Mouse (Mus musculus) kidney, embryonic 16.5 days (tissue): ENCODE results near the gene Dqx1. TPM values are rescaled to one million over a fixed set of nuclear protein-coding genes. Genes with fewer than 3 reads are reported as not detected.

ENCODE experiments used
- ATAC-seq: fragments of 200-750 bp; cut with Nextera tagmentation; 2 replicates; pipeline ENCODE4 v1.8.0; 2017; ENCODE audit warnings: moderate TSS enrichment; ENCODE audit not compliant: low FRiP score, low TSS enrichment
- H3K27ac ChIP-seq: fragments of 300-500 bp; sonication (generic); 2 replicates; pipeline ENCODE4 v1.5.1; 2014; ENCODE audit warnings: low read length
- H3K27me3 ChIP-seq: fragments of 300-500 bp; sonication (generic); 2 replicates; pipeline ENCODE4 v1.6.1; 2014; ENCODE audit warnings: low read length, control low read depth, mixed read lengths; ENCODE audit not compliant: insufficient read depth
- H3K36me3 ChIP-seq: fragments of 300-500 bp; sonication (generic); 2 replicates; pipeline ENCODE4 v1.6.1; 2014; ENCODE audit warnings: low read length, control low read depth, mixed read lengths; ENCODE audit not compliant: insufficient read depth
- H3K4me1 ChIP-seq: fragments of 300-500 bp; sonication (generic); 2 replicates; pipeline ENCODE4 v1.6.1; 2014; ENCODE audit warnings: low read length, control low read depth, mixed read lengths; ENCODE audit not compliant: insufficient read depth
- H3K4me2 ChIP-seq: fragments of 300-500 bp; sonication (generic); replicated peaks from 2 replicates; pipeline ENCODE4 v1.6.1; 2014; ENCODE audit warnings: low read depth, low read length
- H3K4me3 ChIP-seq: fragments of 300-500 bp; sonication (generic); 2 replicates; pipeline ENCODE4 v1.5.1; 2014; ENCODE audit warnings: mild to moderate bottlenecking, low read length
- H3K9ac ChIP-seq: fragments of 300-500 bp; sonication (generic); replicated peaks from 2 replicates; pipeline ENCODE4 v1.6.1; 2014; ENCODE audit warnings: low read length
- H3K9me3 ChIP-seq: fragments of 300-500 bp; sonication (generic); 2 replicates; pipeline ENCODE4 v1.6.1; 2016; ENCODE audit warnings: low read length, control low read depth
- WGBS: fragments of 180-500 bp; shearing (Covaris S2); extraction: QIAGEN DNeasy Blood & Tissue Kit; methylation state at CpG from one replicate; pipeline ENCODE4 v1.1.7; 2014; 5-methylcytosine and 5-hydroxymethylcytosine counted together
- microRNA counts: library from miRNA; unstranded; fragments of <30 nt; microRNA quantifications from one replicate; lab custom pipeline; 2016
- microRNA-seq: library from miRNA; unstranded; fragments of <30 nt; microRNA quantifications from one replicate; pipeline ENCODE4, GENCODE M21; 2016
- polyA plus RNA-seq: library from polyadenylated mRNA; unstranded; fragments of >200 nt; fragmentation: Nextera tagmentation; extraction: Ambion mirVana; gene quantifications from 2 replicates; pipeline ENCODE4 v1.2.1, GENCODE M21; 2015

Gene Dqx1
- polyA plus RNA-seq, 1 experiment from 2014 or later, result 5.2 TPM

- H3K4me2 ChIP-seq, result peak overlapping the region; percentile 90
- H3K9ac ChIP-seq, result peak overlapping the region; percentile 69
- H3K9me3 ChIP-seq, result no peaks in the 10 kb centered on the region
- H3K4me3 ChIP-seq, result peak overlapping the region; percentile 72
- 62% methylated on average over 11 of the region's 11 CpGs for WGBS
- no peak for ATAC-seq
- H3K27me3 ChIP-seq, result no peaks in the 10 kb centered on the region
- 0 out of 2 replicates have a peak overlapping the region, but pooled peaks have one; percentile 21 for H3K27ac ChIP-seq
- H3K4me1 ChIP-seq, result peaks cover 41% of the 10 kb centered on the region
- peaks cover 17% of the 10 kb centered on the region for H3K36me3 ChIP-seq
These were observed 58.9 kb downstream of the Dqx1 start for GRCm38 (mm10) chr6:83116373-83117164.

MicroRNA genes within 50 kb of the gene (microRNA counts, 519-probe panel; counts per million panel counts)
- microRNA mmu-miR-3470a+mmu-miR-3470b (lab: Ali Mortazavi, UCI), result 971 counts per million, percentile 37 among the panel's probes with 10 or more counts

Small RNA genes lying within 50 kb of the gene (microRNA-seq; reads per million reads assigned to microRNA genes)
- gene Mir3470a, result not detected
- 0.79 reads per million for gene Mir7040

Other genes with a start within 250 kb of the Dqx1 start
- 1.1 and 1.6 TPM in 2 replicates for gene Sema4f, start 118.1 kb upstream of the Dqx1 start, polyA plus RNA-seq
- gene M1ap, start 110.9 kb upstream of the Dqx1 start, polyA plus RNA-seq, result 0.29 and 0.69 TPM in 2 replicates
- gene Dok1, start 24.4 kb upstream of the Dqx1 start, polyA plus RNA-seq, result 14.5 and 14.8 TPM in 2 replicates
- 24.4 and 26.1 TPM in 2 replicates for gene Loxl3, start 23.7 kb upstream of the Dqx1 start, polyA plus RNA-seq
- gene Aup1, start 3.3 kb upstream of the Dqx1 start, polyA plus RNA-seq, result 244 and 260 TPM in 2 replicates
- 91.9 and 94.3 TPM in 2 replicates for gene Htra2, start 2.6 kb upstream of the Dqx1 start, polyA plus RNA-seq
- gene Tlx2, start 12.4 kb downstream of the Dqx1 start, polyA plus RNA-seq, result 0.49 and 0.73 TPM in 2 replicates
- gene Pcgf1, start 20.0 kb downstream of the Dqx1 start, polyA plus RNA-seq, result 43.1 and 44.5 TPM in 2 replicates
- 8.6 TPM in 2 replicates for gene Lbx2, start 28.5 kb downstream of the Dqx1 start, polyA plus RNA-seq
- 3.5 and 3.9 TPM in 2 replicates for gene Ccdc142, start 43.8 kb downstream of the Dqx1 start, polyA plus RNA-seq
- gene Gm42688, start 43.8 kb downstream of the Dqx1 start, polyA plus RNA-seq, result 2.8 and 3.3 TPM in 2 replicates
- 131 and 143 TPM in 2 replicates for gene Mrpl53, start 51.2 kb downstream of the Dqx1 start, polyA plus RNA-seq
- 10.6 and 34.9 TPM in 2 replicates for gene Mogs, start 57.7 kb downstream of the Dqx1 start, polyA plus RNA-seq
- gene Wbp1, start 63.7 kb downstream of the Dqx1 start, polyA plus RNA-seq, result 159 and 160 TPM in 2 replicates
- 14.2 TPM in 2 replicates for gene Ino80b, start 67.6 kb downstream of the Dqx1 start, polyA plus RNA-seq
- 43.0 and 43.9 TPM in 2 replicates for gene Rtkn, start 77.6 kb downstream of the Dqx1 start, polyA plus RNA-seq
- 7.7 and 8.0 TPM in 2 replicates for gene Wdr54, start 98.6 kb downstream of the Dqx1 start, polyA plus RNA-seq
- 2.6 and 2.8 TPM in 2 replicates for gene 1700003E16Rik, start 98.6 kb downstream of the Dqx1 start, polyA plus RNA-seq
- 97.7 and 101 TPM in 2 replicates for gene Dctn1, start 108.1 kb downstream of the Dqx1 start, polyA plus RNA-seq
- gene Slc4a5, start 162.0 kb downstream of the Dqx1 start, polyA plus RNA-seq, result 0.72 and 0.91 TPM in 2 replicates